Mouse (Mus musculus) liver, embryonic 16.5 days (tissue): ENCODE data around the gene Mief1. TPM values are rescaled to one million over a fixed set of nuclear protein-coding genes. Genes with fewer than 3 reads are reported as not detected.

ENCODE experiments used
- polyA plus RNA-seq: library from polyadenylated mRNA; unstranded; fragments of >200 nt; fragmentation: Nextera tagmentation; extraction: Ambion mirVana; gene quantifications from 2 replicates; pipeline ENCODE4 v1.2.1, GENCODE M21; 2015

Mief1 gene
- polyA plus RNA-seq, 1 experiment from 2014 or later = 16.0 TPM

Other genes starting within 250 kb of the Mief1 start
- gene Pdgfb, start 219.0 kb upstream of the Mief1 start, polyA plus RNA-seq = 0.40 and 0.47 TPM in 2 replicates
- gene Syngr1, start 142.7 kb upstream of the Mief1 start, polyA plus RNA-seq = 11.3 and 12.7 TPM in 2 replicates
- gene Rpl3, start 142.2 kb upstream of the Mief1 start, polyA plus RNA-seq = 481 and 545 TPM in 2 replicates
- gene Tab1, start 100.9 kb upstream of the Mief1 start, polyA plus RNA-seq = 11.3 and 12.2 TPM in 2 replicates
- 0.36 and 0.55 TPM in 2 replicates for gene Mgat3, start 60.3 kb upstream of the Mief1 start, polyA plus RNA-seq
- not detected in 2 replicates for gene AC140267.1, start 1.8 kb downstream of the Mief1 start, polyA plus RNA-seq
- 138 and 139 TPM in 2 replicates for gene Atf4, start 21.2 kb downstream of the Mief1 start, polyA plus RNA-seq
- 21.2 and 24.9 TPM in 2 replicates for gene Rps19bp1, start 30.3 kb downstream of the Mief1 start, polyA plus RNA-seq
- not detected in 2 replicates for gene Cacna1i, start 53.2 kb downstream of the Mief1 start, polyA plus RNA-seq